Mouse (Mus musculus) midbrain, embryonic 14.5 days (tissue): ENCODE measurements around the gene Cmas. TPM values are rescaled to one million over a fixed set of nuclear protein-coding genes. Genes with fewer than 3 reads are reported as not detected.

ENCODE experiments used
- ATAC-seq: fragments of 200-750 bp; cut with Nextera tagmentation; 2 replicates; pipeline ENCODE4 v1.8.0; 2017; ENCODE audit warnings: moderate number of reproducible peaks, moderate library complexity; ENCODE audit not compliant: low FRiP score, low TSS enrichment
- DNase-seq: peaks from one replicate; pipeline ENCODE4 v3.0.0-alpha.2; 2015
- H3K27ac ChIP-seq: fragments of 300-500 bp; sonication (generic); replicated peaks from 2 replicates; pipeline ENCODE4 v1.5.1; 2014; ENCODE audit warnings: mild to moderate bottlenecking, low read depth, low read length, moderate library complexity
- H3K27me3 ChIP-seq: fragments of 300-500 bp; sonication (generic); 2 replicates; pipeline ENCODE4 v1.6.1; 2014; ENCODE audit warnings: low read length, control low read depth, mixed read lengths; ENCODE audit not compliant: control insufficient read depth, insufficient read depth
- H3K36me3 ChIP-seq: fragments of 300-500 bp; sonication (generic); 2 replicates; pipeline ENCODE4 v1.6.1; 2014; ENCODE audit warnings: low read length, control low read depth; ENCODE audit not compliant: control insufficient read depth, insufficient read depth
- H3K4me1 ChIP-seq: fragments of 300-500 bp; sonication (generic); 2 replicates; pipeline ENCODE4 v1.6.1; 2014; ENCODE audit warnings: mild to moderate bottlenecking, antibody characterized with exemption, low read length, control low read depth; ENCODE audit not compliant: control insufficient read depth, insufficient read depth
- H3K4me2 ChIP-seq: fragments of 300-500 bp; sonication (generic); 2 replicates; pipeline ENCODE4 v1.6.1; 2014; ENCODE audit warnings: mild to moderate bottlenecking, low read length, moderate library complexity
- H3K4me3 ChIP-seq: fragments of 300-500 bp; sonication (generic); replicated peaks from 2 replicates; pipeline ENCODE4 v1.5.1; 2014; ENCODE audit warnings: low read depth, low read length
- H3K9ac ChIP-seq: fragments of 300-500 bp; sonication (generic); replicated peaks from 2 replicates; pipeline ENCODE4 v1.6.1; 2014; ENCODE audit warnings: mild to moderate bottlenecking, low read length, moderate library complexity
- H3K9me3 ChIP-seq: fragments of 300-500 bp; sonication (generic); 2 replicates; pipeline ENCODE4 v1.6.1; 2016; ENCODE audit warnings: low read length, control low read depth, mixed read lengths; ENCODE audit not compliant: control insufficient read depth
- WGBS: fragments of 180-500 bp; shearing (Covaris S2); extraction: QIAGEN DNeasy Blood & Tissue Kit; methylation state at CpG from one replicate; pipeline ENCODE4 v1.1.7; 2014; 5-methylcytosine and 5-hydroxymethylcytosine counted together
- polyA plus RNA-seq: library from polyadenylated mRNA; unstranded; fragments of >200 nt; fragmentation: Nextera tagmentation; extraction: Ambion mirVana; gene quantifications from 2 replicates; pipeline ENCODE4 v1.2.1, GENCODE M21; 2014

Cmas gene
- polyA plus RNA-seq, 1 experiment from 2014 or later = 230 TPM

- H3K27me3 ChIP-seq = no peaks in the 10 kb centered on the region
- ATAC-seq = no peak
- 95% methylated on average over 8 of the region's 8 CpGs for WGBS
- H3K9me3 ChIP-seq = no peaks in the 10 kb centered on the region
- H3K9ac ChIP-seq = no peak overlapping the region
- no peaks in the 10 kb centered on the region for H3K4me1 ChIP-seq
- H3K4me3 ChIP-seq = no peak overlapping the region
- H3K36me3 ChIP-seq = no peaks in the 10 kb centered on the region
- no peak overlapping the region for H3K27ac ChIP-seq
- DNase-seq = no peak
- H3K4me2 ChIP-seq = no peak overlapping the region
Observed at GRCm38 (mm10) chr6:142721731-142722130, 34.8 kb upstream of the Cmas start.

DNA sequence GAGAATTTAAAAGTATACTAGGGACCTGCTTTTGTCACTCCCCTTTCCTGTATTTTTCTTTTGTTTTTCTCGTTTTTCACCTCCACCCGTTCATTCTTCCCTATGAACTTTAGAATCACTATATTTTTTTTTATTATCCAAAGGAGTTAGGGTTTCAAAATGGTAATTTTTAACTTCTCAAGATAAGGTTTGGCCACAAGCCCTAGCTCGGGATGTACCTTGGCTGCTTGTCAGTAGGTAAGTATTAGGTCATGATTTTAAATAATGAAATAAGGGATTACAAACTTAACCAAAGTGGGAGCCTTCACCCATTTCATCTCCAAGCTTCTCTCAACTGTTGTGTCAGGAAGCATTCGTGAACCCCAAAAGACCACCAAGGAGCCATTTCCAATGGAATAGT, 30.5 kb upstream of the Cmas start:
- H3K4me3 ChIP-seq = no peak overlapping the region
- DNase-seq (no peak), ATAC-seq (no peak)
- H3K4me2 ChIP-seq = no peak overlapping the region
- no peaks in the 10 kb centered on the region for H3K4me1 ChIP-seq
- H3K27ac ChIP-seq = no peak overlapping the region
- H3K36me3 ChIP-seq = no peaks in the 10 kb centered on the region
- no peaks in the 10 kb centered on the region for H3K9me3 ChIP-seq
- no peaks in the 10 kb centered on the region for H3K27me3 ChIP-seq
- WGBS = 91% methylated on average over 4 of the region's 4 CpGs
- H3K9ac ChIP-seq = no peak overlapping the region

DNA sequence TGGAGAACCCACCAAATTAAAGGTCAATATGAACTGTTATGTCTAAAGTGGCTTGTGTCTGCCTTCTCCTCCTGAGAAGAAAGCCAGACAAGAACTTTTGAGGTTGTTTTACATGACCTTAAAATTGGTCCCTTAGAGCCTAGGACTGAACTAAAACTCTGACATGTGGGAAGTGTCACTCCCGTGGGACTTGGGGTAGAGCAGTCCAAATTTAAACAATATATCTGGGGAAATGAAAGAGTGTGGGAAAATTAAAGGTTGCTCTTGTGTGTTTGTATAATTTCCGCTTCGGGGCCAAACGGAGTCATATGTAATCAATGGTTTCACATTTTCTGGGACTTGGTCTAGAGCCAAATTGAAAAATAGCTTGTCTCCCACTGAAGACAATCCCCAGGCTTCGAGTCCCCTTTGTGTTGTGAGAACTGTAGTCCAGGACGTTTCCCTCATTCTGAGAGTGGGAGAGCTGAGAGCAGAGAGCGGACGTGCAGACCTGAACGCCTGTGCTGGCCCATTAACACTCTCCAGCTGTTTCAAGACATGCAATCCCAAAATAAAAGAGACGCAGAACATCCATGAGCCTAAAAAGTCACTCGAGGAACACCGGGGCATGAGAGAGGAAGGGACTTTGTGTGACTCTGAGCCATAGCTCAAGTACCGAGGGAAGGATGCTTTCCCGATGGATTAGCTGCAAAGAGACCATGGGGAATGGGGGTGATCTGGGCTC, 23.8 kb upstream of the Cmas start:
- no peak overlapping the region for H3K27ac ChIP-seq
- no peak overlapping the region for H3K4me2 ChIP-seq
- ATAC-seq (no peak), DNase-seq (no peak)
- 75% methylated on average over 14 of the region's 14 CpGs for WGBS
- no peaks in the 10 kb centered on the region for H3K27me3 ChIP-seq
- no peak overlapping the region for H3K9ac ChIP-seq
- no peak overlapping the region for H3K4me3 ChIP-seq
- no peaks in the 10 kb centered on the region for H3K9me3 ChIP-seq
- no peaks in the 10 kb centered on the region for H3K4me1 ChIP-seq
- H3K36me3 ChIP-seq = no peaks in the 10 kb centered on the region

- 46% methylated on average over 8 of the region's 8 CpGs for WGBS
- H3K9me3 ChIP-seq = no peaks in the 10 kb centered on the region
- DNase-seq = peak; percentile 87
Observed at GRCm38 (mm10) chr6:142735302-142736005, 21.0 kb upstream of the Cmas start.

DNA sequence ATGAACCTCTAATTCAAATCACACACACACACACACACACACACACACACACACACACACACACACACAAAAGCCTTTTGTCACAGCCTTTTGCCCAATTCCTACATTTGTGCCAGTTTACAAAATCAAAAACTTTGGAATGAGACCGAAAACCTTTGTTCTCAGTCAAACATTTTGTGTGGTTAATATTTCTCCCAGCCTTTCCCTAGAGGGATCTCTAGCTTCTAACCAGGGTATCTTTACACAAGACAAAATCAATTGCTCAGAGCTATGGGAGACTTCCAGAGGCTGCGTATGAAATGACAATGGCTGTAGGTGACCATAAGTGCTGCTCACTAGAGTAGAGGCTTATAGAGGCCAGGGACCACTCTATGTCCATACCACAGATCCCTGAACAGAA, 18.3 kb upstream of the Cmas start:
- H3K4me3 ChIP-seq = no peak overlapping the region
- no peak for ATAC-seq
- H3K9ac ChIP-seq = no peak overlapping the region
- WGBS = 90% methylated on average over 2 of the region's 2 CpGs
- DNase-seq = no peak
- H3K36me3 ChIP-seq = no peaks in the 10 kb centered on the region
- H3K4me2 ChIP-seq = no peak overlapping the region
- H3K27me3 ChIP-seq = no peaks in the 10 kb centered on the region
- no peaks in the 10 kb centered on the region for H3K9me3 ChIP-seq
- no peaks in the 10 kb centered on the region for H3K4me1 ChIP-seq
- H3K27ac ChIP-seq = no peak overlapping the region

More at GRCm38 (mm10) chr6:142735302-142736005, 21.0 kb upstream of the Cmas start:
- Histone ChIP-seq H3K4me2 (no peak overlapping the region), H3K4me1 (no peaks in the 10 kb centered on the region), H3K27ac (no peak overlapping the region), H3K36me3 (no peaks in the 10 kb centered on the region), H3K9ac (no peak overlapping the region), H3K4me3 (no peak overlapping the region), H3K27me3 (no peaks in the 10 kb centered on the region)
- ATAC-seq = peak; percentile 37; the same call in 1 of the 2 replicates

GRCm38 (mm10) chr6:142738637-142739036, 17.8 kb upstream of the Cmas start:
- Histone ChIP-seq H3K4me2 (no peak overlapping the region), H3K4me3 (no peak overlapping the region), H3K27ac (no peak overlapping the region), H3K4me1 (no peaks in the 10 kb centered on the region), H3K27me3 (no peaks in the 10 kb centered on the region), H3K36me3 (no peaks in the 10 kb centered on the region), H3K9me3 (no peaks in the 10 kb centered on the region), H3K9ac (no peak overlapping the region)
- DNase-seq (no peak), ATAC-seq (no peak)
- WGBS = 89% methylated on average over 6 of the region's 6 CpGs

- H3K4me1 ChIP-seq = no peaks in the 10 kb centered on the region
- WGBS = 90% methylated on average over 6 of the region's 6 CpGs
- no peaks in the 10 kb centered on the region for H3K36me3 ChIP-seq
- no peak for DNase-seq
- no peak overlapping the region for H3K4me3 ChIP-seq
- H3K4me2 ChIP-seq = no peak overlapping the region
- H3K27me3 ChIP-seq = no peaks in the 10 kb centered on the region
- H3K27ac ChIP-seq = no peak overlapping the region
- H3K9ac ChIP-seq = no peak overlapping the region
- no peaks in the 10 kb centered on the region for H3K9me3 ChIP-seq
- ATAC-seq = no peak
Observed at GRCm38 (mm10) chr6:142741763-142742162, 14.7 kb upstream of the Cmas start.

DNA sequence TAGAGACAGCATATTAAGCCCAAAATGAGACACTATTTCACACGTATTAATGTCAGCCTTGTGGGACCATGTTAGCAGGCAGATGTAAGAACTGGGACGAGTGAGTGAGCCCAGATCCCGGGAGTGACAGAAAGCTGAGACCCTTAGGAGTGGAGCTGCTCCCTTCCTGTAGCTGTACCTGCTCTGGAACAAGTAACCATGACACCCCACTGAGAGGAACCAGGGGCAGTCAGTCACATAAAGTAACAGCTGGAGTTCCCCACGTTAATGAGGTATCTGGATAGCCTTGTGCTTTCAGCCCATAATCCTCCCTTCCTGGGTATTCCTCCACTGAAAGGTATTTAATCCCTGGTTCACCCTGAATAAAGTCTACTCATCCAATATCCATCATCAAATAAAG, 13.3 kb upstream of the Cmas start:
- Histone ChIP-seq H3K27me3 (no peaks in the 10 kb centered on the region), H3K4me2 (no peak overlapping the region), H3K4me3 (no peak overlapping the region), H3K9me3 (no peaks in the 10 kb centered on the region), H3K9ac (no peak overlapping the region), H3K4me1 (no peaks in the 10 kb centered on the region), H3K36me3 (no peaks in the 10 kb centered on the region), H3K27ac (no peak overlapping the region)
- WGBS = 56% methylated on average over 4 of the region's 4 CpGs
- DNase-seq (no peak), ATAC-seq (no peak)

GRCm38 (mm10) chr6:142745484-142745883, 11.0 kb upstream of the Cmas start:
- ATAC-seq (no peak), DNase-seq (no peak)
- H3K4me2 ChIP-seq = no peak overlapping the region
- H3K36me3 ChIP-seq = no peaks in the 10 kb centered on the region
- no peak overlapping the region for H3K9ac ChIP-seq
- no peak overlapping the region for H3K27ac ChIP-seq
- no peaks in the 10 kb centered on the region for H3K9me3 ChIP-seq
- no peak overlapping the region for H3K4me3 ChIP-seq
- no peaks in the 10 kb centered on the region for H3K27me3 ChIP-seq
- 90% methylated on average over 5 of the region's 5 CpGs for WGBS
- no peaks in the 10 kb centered on the region for H3K4me1 ChIP-seq
